Mouse (Mus musculus) neural tube, embryonic 12.5 days (tissue): ENCODE data around the gene Muc1. TPM values are rescaled to one million over a fixed set of nuclear protein-coding genes. Genes with fewer than 3 reads are reported as not detected.

Source experiments
- ATAC-seq: fragments of 200-750 bp; cut with Nextera tagmentation; 2 replicates; pipeline ENCODE4 v1.8.0; 2017; ENCODE audit warnings: low read depth, mild to moderate bottlenecking, moderate TSS enrichment, moderate library complexity; ENCODE audit not compliant: low FRiP score
- H3K27ac ChIP-seq: fragments of 300-500 bp; sonication (generic); 2 replicates; pipeline ENCODE4 v1.5.1; 2016
- H3K27me3 ChIP-seq: fragments of 300-500 bp; sonication (generic); replicated peaks from 2 replicates; pipeline ENCODE4 v1.6.1; 2016; ENCODE audit warnings: mild to moderate bottlenecking
- H3K36me3 ChIP-seq: fragments of 300-500 bp; sonication (generic); 2 replicates; pipeline ENCODE4 v1.6.1; 2016; ENCODE audit warnings: mild to moderate bottlenecking
- H3K4me1 ChIP-seq: fragments of 300-500 bp; sonication (generic); 2 replicates; pipeline ENCODE4 v1.6.1; 2016
- H3K4me2 ChIP-seq: fragments of 300-500 bp; sonication (generic); replicated peaks from 2 replicates; pipeline ENCODE4 v1.6.1; 2016; ENCODE audit warnings: mild to moderate bottlenecking
- H3K4me3 ChIP-seq: fragments of 300-500 bp; sonication (generic); 2 replicates; pipeline ENCODE4 v1.5.1; 2016
- H3K9ac ChIP-seq: fragments of 300-500 bp; sonication (generic); 2 replicates; pipeline ENCODE4 v1.6.1; 2016; ENCODE audit warnings: mild to moderate bottlenecking
- H3K9me3 ChIP-seq: fragments of 300-500 bp; sonication (generic); 2 replicates; pipeline ENCODE4 v1.6.1; 2016; ENCODE audit warnings: mild to moderate bottlenecking
- WGBS: fragments of 180-500 bp; shearing (Covaris S2); methylation state at CpG from one replicate; pipeline ENCODE4 v1.1.7; 2016; 5-methylcytosine and 5-hydroxymethylcytosine counted together
- microRNA counts: library from miRNA; unstranded; fragments of <30 nt; microRNA quantifications from one replicate; lab custom pipeline; 2017
- microRNA-seq: library from miRNA; unstranded; fragments of <30 nt; microRNA quantifications from one replicate; pipeline ENCODE4, GENCODE M21; 2017
- polyA plus RNA-seq: library from polyadenylated mRNA; unstranded; fragments of >200 nt; fragmentation: Nextera tagmentation; extraction: Ambion mirVana; gene quantifications from 2 replicates; pipeline ENCODE4 v1.2.1, GENCODE M21; 2016

The Muc1 gene
- polyA plus RNA-seq, 1 experiment from 2014 or later = 0.84 TPM

- Histone ChIP-seq H3K4me2 (peak overlapping the region; percentile 90), H3K9me3 (no peaks in the 10 kb centered on the region), H3K9ac (peak overlapping the region; percentile 54), H3K27ac (no peak overlapping the region), H3K27me3 (peaks cover 44% of the 10 kb centered on the region), H3K36me3 (no peaks in the 10 kb centered on the region), H3K4me3 (peak overlapping the region; percentile 43), H3K4me1 (peaks cover 48% of the 10 kb centered on the region)
- ATAC-seq = peak; percentile 10; the same call in 1 of the 2 replicates
- under 1% methylated on average over 28 of the region's 29 CpGs for WGBS
Observed at GRCm38 (mm10) chr3:89280050-89280605, 51.3 kb downstream of the Muc1 start.

GRCm38 (mm10) chr3:89280606-89281511 lies 52.0 kb downstream of the Muc1 start, which contains the start of gene Efna1:
Gene Efna1 (minus strand): TSS chr3:89281142.
- peak within 1 kb of the TSS; percentile 90 for H3K4me2 ChIP-seq
- ATAC-seq = peak; percentile 41
- H3K9me3 ChIP-seq = no peaks in the 10 kb centered on the region
- WGBS = under 1% methylated on average over 52 of the region's 52 CpGs
- no peak within 1 kb of the TSS for H3K27ac ChIP-seq
- H3K27me3 ChIP-seq = peaks cover 44% of the 10 kb centered on the region
- peaks cover 48% of the 10 kb centered on the region for H3K4me1 ChIP-seq
- H3K9ac ChIP-seq = peak within 1 kb of the TSS; percentile 54
- H3K36me3 ChIP-seq = no peaks in the 10 kb centered on the region
- peak within 1 kb of the TSS; percentile 43 for H3K4me3 ChIP-seq

- no peak for ATAC-seq
- Histone ChIP-seq H3K4me1 (peaks cover 48% of the 10 kb centered on the region), H3K36me3 (no peaks in the 10 kb centered on the region), H3K4me3 (peak overlapping the region; percentile 43), H3K9me3 (no peaks in the 10 kb centered on the region), H3K27me3 (peaks cover 44% of the 10 kb centered on the region), H3K4me2 (peak overlapping the region; percentile 90), H3K27ac (no peak overlapping the region), H3K9ac (0 out of 2 replicates have a peak overlapping the region, but pooled peaks have one; percentile 54)
- 12% methylated on average over 20 of the region's 20 CpGs for whole genome bisulfite sequencing
Observed at GRCm38 (mm10) chr3:89281579-89282290, 52.9 kb downstream of the Muc1 start.

GRCm38 (mm10) chr3:89282291-89282643 lies 53.4 kb downstream of the Muc1 start:
- H3K27ac ChIP-seq = no peak overlapping the region
- no peak overlapping the region for H3K9ac ChIP-seq
- H3K27me3 ChIP-seq = peaks cover 41% of the 10 kb centered on the region
- H3K36me3 ChIP-seq = no peaks in the 10 kb centered on the region
- H3K9me3 ChIP-seq = no peaks in the 10 kb centered on the region
- 0 out of 2 replicates have a peak overlapping the region, but pooled peaks have one; percentile 90 for H3K4me2 ChIP-seq
- H3K4me1 ChIP-seq = peaks cover 44% of the 10 kb centered on the region
- 28% methylated on average over 4 of the region's 4 CpGs for WGBS
- ATAC-seq = no peak
- no peak overlapping the region for H3K4me3 ChIP-seq

MicroRNAs encoded within 50 kb of the gene (microRNA counts, 519-probe panel; counts per million panel counts)
- microRNA mmu-miR-92b (lab: Ali Mortazavi, UCI) = 342 counts per million, percentile 67 among the panel's probes with 10 or more counts

Small RNAs within 50 kb of the gene (microRNA-seq; reads per million reads assigned to microRNA genes)
- 10,100 reads per million, percentile 96 among the genes with 10 or more reads in this experiment for gene Mir92b

Other genes with a start within 250 kb of the Muc1 start
- gene Rusc1, start 135.7 kb upstream of the Muc1 start, polyA plus RNA-seq = 70.2 and 78.8 TPM in 2 replicates
- gene Gm43738, start 128.0 kb upstream of the Muc1 start, polyA plus RNA-seq = not detected in 2 replicates
- 353 and 354 TPM in 2 replicates for gene Fdps, start 127.1 kb upstream of the Muc1 start, polyA plus RNA-seq
- 0.43 and 0.46 TPM in 2 replicates for gene Pklr, start 92.9 kb upstream of the Muc1 start, polyA plus RNA-seq
- gene Hcn3, start 68.9 kb upstream of the Muc1 start, polyA plus RNA-seq = 19.5 and 23.2 TPM in 2 replicates
- gene Clk2, start 64.3 kb upstream of the Muc1 start, polyA plus RNA-seq = 38.5 and 43.0 TPM in 2 replicates
- 109 and 110 TPM in 2 replicates for gene Scamp3, start 51.6 kb upstream of the Muc1 start, polyA plus RNA-seq
- 34.1 and 42.5 TPM in 2 replicates for gene Fam189b, start 45.9 kb upstream of the Muc1 start, polyA plus RNA-seq
- gene Gba, start 26.1 kb upstream of the Muc1 start, polyA plus RNA-seq = 44.0 and 50.3 TPM in 2 replicates
- 46.4 and 48.2 TPM in 2 replicates for gene Thbs3, start 13.9 kb upstream of the Muc1 start, polyA plus RNA-seq
- 174 TPM in 2 replicates for gene Mtx1, start 2.0 kb upstream of the Muc1 start, polyA plus RNA-seq
- gene Krtcap2, start 16.9 kb downstream of the Muc1 start, polyA plus RNA-seq = 232 and 252 TPM in 2 replicates
- 32.4 and 33.5 TPM in 2 replicates for gene Trim46, start 17.3 kb downstream of the Muc1 start, polyA plus RNA-seq
- gene Dpm3, start 30.3 kb downstream of the Muc1 start, polyA plus RNA-seq = 76.4 and 83.4 TPM in 2 replicates
- 39.0 and 40.2 TPM in 2 replicates for gene Slc50a1, start 41.5 kb downstream of the Muc1 start, polyA plus RNA-seq
- gene Efna1, start 52.1 kb downstream of the Muc1 start, polyA plus RNA-seq = 14.4 and 15.9 TPM in 2 replicates
- 51.3 and 54.7 TPM in 2 replicates for gene Efna3, start 93.9 kb downstream of the Muc1 start, polyA plus RNA-seq
- gene Efna4, start 109.0 kb downstream of the Muc1 start, polyA plus RNA-seq = 15.8 and 17.8 TPM in 2 replicates
- 37.1 and 40.4 TPM in 2 replicates for gene Adam15, start 120.9 kb downstream of the Muc1 start, polyA plus RNA-seq
- gene Dcst2, start 132.9 kb downstream of the Muc1 start, polyA plus RNA-seq = 0.10 and 0.17 TPM in 2 replicates
- 0.57 and 0.68 TPM in 2 replicates for gene Dcst1, start 136.2 kb downstream of the Muc1 start, polyA plus RNA-seq
- gene Zbtb7b, start 165.7 kb downstream of the Muc1 start, polyA plus RNA-seq = 0.70 and 0.71 TPM in 2 replicates
- 0.37 and 0.46 TPM in 2 replicates for gene Lenep, start 173.7 kb downstream of the Muc1 start, polyA plus RNA-seq
- gene Flad1, start 182.8 kb downstream of the Muc1 start, polyA plus RNA-seq = 33.4 and 35.0 TPM in 2 replicates
- gene Cks1b, start 189.3 kb downstream of the Muc1 start, polyA plus RNA-seq = 252 and 272 TPM in 2 replicates
- 51.4 and 57.5 TPM in 2 replicates for gene Shc1, start 189.4 kb downstream of the Muc1 start, polyA plus RNA-seq
- gene Pygo2, start 201.2 kb downstream of the Muc1 start, polyA plus RNA-seq = 55.9 and 57.3 TPM in 2 replicates
- gene Pbxip1, start 207.6 kb downstream of the Muc1 start, polyA plus RNA-seq = 15.5 and 16.8 TPM in 2 replicates
- 81.6 and 84.1 TPM in 2 replicates for gene Pmvk, start 225.5 kb downstream of the Muc1 start, polyA plus RNA-seq